Mouse (Mus musculus) regulatory T cell (primary cell): ENCODE data around the gene Lrp2.

Source experiments
- in situ Hi-C: fragments of 300-600 bp; cut with MboI, MseI; formaldehyde crosslinking; loops from one replicate; pipeline ENCODE4 v1.15.1; 2025; ENCODE audit warnings: high pct_unique_total_duplicates

Gene Lrp2

GRCm38 (mm10) chr2:69585886-69586398 is at the start of gene Lrp2:
Gene Lrp2 (minus strand): TSS chr2:69586065.
- in situ Hi-C loops = no loop called here

GRCm38 (mm10) chr2:69635064-69635701 is 49.3 kb upstream of the Lrp2 start:
- in situ Hi-C loops = no loop called here

GRCm38 (mm10) chr2:69631449-69631848 is 45.6 kb upstream of the Lrp2 start:
- in situ Hi-C loops = no loop called here

- in situ Hi-C loops = no loop called here
Measured at GRCm38 (mm10) chr2:69630792-69631191, 44.9 kb upstream of the Lrp2 start.

GRCm38 (mm10) chr2:69629914-69630313 is 44.0 kb upstream of the Lrp2 start:
- in situ Hi-C loops = no loop called here

GRCm38 (mm10) chr2:69629215-69629614 is 43.4 kb upstream of the Lrp2 start:
- in situ Hi-C loops = no loop called here

GRCm38 (mm10) chr2:69619286-69619685 is 33.4 kb upstream of the Lrp2 start:
- in situ Hi-C loops = no loop called here

GRCm38 (mm10) chr2:69618336-69618735 is 32.5 kb upstream of the Lrp2 start:
- in situ Hi-C loops = no loop called here

- in situ Hi-C loops = no loop called here
Measured at GRCm38 (mm10) chr2:69613237-69613636, 27.4 kb upstream of the Lrp2 start.

GRCm38 (mm10) chr2:69612716-69613115 is 26.9 kb upstream of the Lrp2 start:
- in situ Hi-C loops = no loop called here

- in situ Hi-C loops = no loop called here
Measured at GRCm38 (mm10) chr2:69612237-69612636, 26.4 kb upstream of the Lrp2 start.

GRCm38 (mm10) chr2:69606621-69607020 is 20.8 kb upstream of the Lrp2 start:
- in situ Hi-C loops = no loop called here

- in situ Hi-C loops = no loop called here
Measured at GRCm38 (mm10) chr2:69603726-69604393, 18.0 kb upstream of the Lrp2 start.

- in situ Hi-C loops = no loop called here
Measured at GRCm38 (mm10) chr2:69593168-69593567, 7.3 kb upstream of the Lrp2 start.

GRCm38 (mm10) chr2:69592536-69592935 is 6.7 kb upstream of the Lrp2 start:
- in situ Hi-C loops = no loop called here

GRCm38 (mm10) chr2:69591966-69592505 is 6.2 kb upstream of the Lrp2 start:
- in situ Hi-C loops = no loop called here

GRCm38 (mm10) chr2:69590548-69590947 is 4.7 kb upstream of the Lrp2 start:
- in situ Hi-C loops = no loop called here

GRCm38 (mm10) chr2:69587896-69588295 is 2.0 kb upstream of the Lrp2 start:
- in situ Hi-C loops = no loop called here

- in situ Hi-C loops = no loop called here
Measured at GRCm38 (mm10) chr2:69586821-69587728, 1.2 kb upstream of the Lrp2 start.

GRCm38 (mm10) chr2:69585191-69585885 is 527 bp downstream of the Lrp2 start:
- in situ Hi-C loops = no loop called here
